26 mouse cellular contexts compared by ENCODE assay signal in genomic region chr11:80698721-80699120, GRCm38 (mm10).
"Had no signal": no experiment of that assay in that cellular context is flagged by ENCODE, and none has a peak within 500 bp of the region (broad histone marks: within the 10 kb centered on the region; RNA-seq: fewer than 3 reads in every experiment).

No protein-coding gene starts in this region.

- H3K27me3 ChIP-seq: heart, embryonic 13.5 days; heart, embryonic 15.5 days; hindbrain, embryonic 15.5 days; intestine, embryonic 15.5 days; kidney, embryonic 15.5 days had no signal

- H3K4me1 ChIP-seq: heart, embryonic 15.5 days; hindbrain, embryonic 13.5 days; hindbrain, embryonic 15.5 days; intestine, embryonic 15.5 days; limb, embryonic 13.5 days; limb, embryonic 15.5 days; liver, embryonic 12.5 days had no signal

- DNase-seq: gastrocnemius, postnatal 14 days; gastrocnemius, postnatal 36 days; heart, adult 18-20 months; heart, postnatal 14 days; heart, postnatal 36 days; kidney, adult 11 months; kidney, adult 2 months; kidney, adult 9 months; kidney, postnatal 10 days; kidney, postnatal 25 days; kidney, postnatal 4 days; layer of hippocampus, adult 9-11 months; layer of hippocampus, postnatal 36 days; left cerebral cortex, postnatal 4 days had no signal

- H3K4me2 ChIP-seq: heart, embryonic 11.5 days; heart, embryonic 13.5 days; heart, embryonic 15.5 days; hindbrain, embryonic 13.5 days; hindbrain, embryonic 15.5 days; intestine, embryonic 15.5 days; kidney, embryonic 15.5 days; limb, embryonic 13.5 days; limb, embryonic 15.5 days; liver, embryonic 12.5 days had no signal

- ATAC-seq: hindbrain, postnatal 0 days; intestine, embryonic 15.5 days; liver, embryonic 12.5 days had no signal

- H3K4me3 ChIP-seq: heart, embryonic 13.5 days; heart, embryonic 15.5 days; hindbrain, embryonic 13.5 days; hindbrain, embryonic 15.5 days; intestine, embryonic 15.5 days; kidney, embryonic 15.5 days; limb, embryonic 13.5 days; limb, embryonic 15.5 days; liver, embryonic 12.5 days had no signal

- H3K9me3 ChIP-seq: heart, embryonic 13.5 days; heart, embryonic 15.5 days; hindbrain, embryonic 13.5 days; hindbrain, embryonic 15.5 days; intestine, embryonic 15.5 days; kidney, embryonic 15.5 days; limb, embryonic 13.5 days; limb, embryonic 15.5 days; liver, embryonic 12.5 days had no signal

- H3K27ac ChIP-seq: heart, embryonic 13.5 days; heart, embryonic 15.5 days; hindbrain, embryonic 13.5 days; hindbrain, embryonic 15.5 days; hindbrain, postnatal 0 days; intestine, embryonic 15.5 days; kidney, embryonic 15.5 days; limb, embryonic 13.5 days; limb, embryonic 15.5 days; liver, embryonic 12.5 days; liver, embryonic 14.5 days had no signal

- H3K36me3 ChIP-seq: heart, embryonic 13.5 days; heart, embryonic 15.5 days; hindbrain, embryonic 13.5 days; hindbrain, embryonic 15.5 days; intestine, embryonic 15.5 days; kidney, embryonic 15.5 days; limb, embryonic 13.5 days; limb, embryonic 15.5 days; liver, embryonic 12.5 days had no signal

- H3K9ac ChIP-seq: heart, embryonic 13.5 days; heart, embryonic 15.5 days; hindbrain, embryonic 13.5 days; hindbrain, embryonic 15.5 days; intestine, embryonic 15.5 days; kidney, embryonic 15.5 days; limb, embryonic 13.5 days; limb, embryonic 15.5 days; liver, embryonic 12.5 days; liver, embryonic 14.5 days had no signal
